Mouse (Mus musculus) midbrain, embryonic 14.5 days (tissue): ENCODE results near the gene Pde4d. TPM values are rescaled to one million over a fixed set of nuclear protein-coding genes. Genes with fewer than 3 reads are reported as not detected.

Source experiments
- ATAC-seq: fragments of 200-750 bp; cut with Nextera tagmentation; 2 replicates; pipeline ENCODE4 v1.8.0; 2017; ENCODE audit warnings: moderate number of reproducible peaks, moderate library complexity; ENCODE audit not compliant: low FRiP score, low TSS enrichment
- DNase-seq: peaks from one replicate; pipeline ENCODE4 v3.0.0-alpha.2; 2015
- H3K27ac ChIP-seq: fragments of 300-500 bp; sonication (generic); replicated peaks from 2 replicates; pipeline ENCODE4 v1.5.1; 2014; ENCODE audit warnings: mild to moderate bottlenecking, low read depth, low read length, moderate library complexity
- H3K27me3 ChIP-seq: fragments of 300-500 bp; sonication (generic); 2 replicates; pipeline ENCODE4 v1.6.1; 2014; ENCODE audit warnings: low read length, control low read depth, mixed read lengths; ENCODE audit not compliant: control insufficient read depth, insufficient read depth
- H3K36me3 ChIP-seq: fragments of 300-500 bp; sonication (generic); 2 replicates; pipeline ENCODE4 v1.6.1; 2014; ENCODE audit warnings: low read length, control low read depth; ENCODE audit not compliant: control insufficient read depth, insufficient read depth
- H3K4me1 ChIP-seq: fragments of 300-500 bp; sonication (generic); 2 replicates; pipeline ENCODE4 v1.6.1; 2014; ENCODE audit warnings: mild to moderate bottlenecking, antibody characterized with exemption, low read length, control low read depth; ENCODE audit not compliant: control insufficient read depth, insufficient read depth
- H3K4me2 ChIP-seq: fragments of 300-500 bp; sonication (generic); 2 replicates; pipeline ENCODE4 v1.6.1; 2014; ENCODE audit warnings: mild to moderate bottlenecking, low read length, moderate library complexity
- H3K4me3 ChIP-seq: fragments of 300-500 bp; sonication (generic); replicated peaks from 2 replicates; pipeline ENCODE4 v1.5.1; 2014; ENCODE audit warnings: low read depth, low read length
- H3K9ac ChIP-seq: fragments of 300-500 bp; sonication (generic); replicated peaks from 2 replicates; pipeline ENCODE4 v1.6.1; 2014; ENCODE audit warnings: mild to moderate bottlenecking, low read length, moderate library complexity
- H3K9me3 ChIP-seq: fragments of 300-500 bp; sonication (generic); 2 replicates; pipeline ENCODE4 v1.6.1; 2016; ENCODE audit warnings: low read length, control low read depth, mixed read lengths; ENCODE audit not compliant: control insufficient read depth
- WGBS: fragments of 180-500 bp; shearing (Covaris S2); extraction: QIAGEN DNeasy Blood & Tissue Kit; methylation state at CpG from one replicate; pipeline ENCODE4 v1.1.7; 2014; 5-methylcytosine and 5-hydroxymethylcytosine counted together
- polyA plus RNA-seq: library from polyadenylated mRNA; unstranded; fragments of >200 nt; fragmentation: Nextera tagmentation; extraction: Ambion mirVana; gene quantifications from 2 replicates; pipeline ENCODE4 v1.2.1, GENCODE M21; 2014

Gene Pde4d
- polyA plus RNA-seq, 1 experiment from 2014 or later = 27.1 TPM

DNA sequence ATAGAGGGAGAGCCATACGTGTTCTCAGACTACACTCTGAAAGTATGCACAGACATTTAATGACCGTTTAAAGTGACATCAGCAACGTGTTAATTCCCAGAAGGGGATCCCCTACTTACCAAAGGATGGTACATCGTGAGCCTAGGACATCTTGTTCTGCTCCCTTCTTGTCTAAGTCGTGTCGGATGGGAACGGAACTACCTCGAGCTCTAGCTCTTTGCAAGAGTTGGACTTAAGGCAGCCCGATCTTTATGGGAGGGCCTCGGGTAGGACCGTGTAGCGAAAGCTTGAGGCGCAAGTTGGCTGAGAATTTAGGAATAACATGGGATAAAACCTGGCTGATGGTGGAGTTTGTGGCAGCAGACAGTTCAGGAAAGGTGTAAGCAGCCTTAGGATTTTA, 1464.5 kb downstream of the Pde4d start:
- no peak for ATAC-seq
- H3K9ac ChIP-seq = no peak overlapping the region
- no peaks in the 10 kb centered on the region for H3K27me3 ChIP-seq
- DNase-seq = no peak
- H3K4me2 ChIP-seq = no peak overlapping the region
- H3K9me3 ChIP-seq = no peaks in the 10 kb centered on the region
- no peak overlapping the region for H3K4me3 ChIP-seq
- 94% methylated on average over 13 of the region's 13 CpGs for WGBS
- no peak overlapping the region for H3K27ac ChIP-seq
- peaks cover 15% of the 10 kb centered on the region for H3K4me1 ChIP-seq
- H3K36me3 ChIP-seq = no peaks in the 10 kb centered on the region

GRCm38 (mm10) chr13:109914846-109915245, 1465.1 kb downstream of the Pde4d start:
- Histone ChIP-seq H3K36me3 (no peaks in the 10 kb centered on the region), H3K9me3 (no peaks in the 10 kb centered on the region), H3K4me2 (no peak overlapping the region), H3K4me3 (no peak overlapping the region), H3K27me3 (no peaks in the 10 kb centered on the region), H3K27ac (no peak overlapping the region), H3K9ac (no peak overlapping the region), H3K4me1 (peaks cover 15% of the 10 kb centered on the region)
- 83% methylated on average over 5 of the region's 5 CpGs for WGBS
- DNase-seq = no peak
- no peak for ATAC-seq

DNA sequence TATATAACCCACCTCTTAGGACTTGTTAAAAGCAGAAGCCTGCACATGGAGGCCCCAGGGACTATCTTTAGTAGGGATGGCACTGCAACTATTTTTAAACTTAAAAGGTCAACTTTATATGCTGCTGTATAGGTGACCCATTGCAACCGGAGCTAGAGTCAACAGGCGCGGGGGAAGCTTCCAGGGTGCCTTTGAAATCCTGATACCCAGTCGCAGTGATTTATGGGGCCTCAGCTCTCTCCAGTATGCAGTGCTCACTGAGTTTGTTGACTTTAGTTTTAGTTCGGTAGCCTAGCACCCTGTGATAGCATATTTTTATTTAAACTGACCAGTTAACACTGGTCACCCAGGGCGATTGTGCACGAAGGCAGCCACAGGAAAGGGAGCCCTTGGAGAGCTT, 1465.8 kb downstream of the Pde4d start:
- no peak for ATAC-seq
- peaks cover 15% of the 10 kb centered on the region for H3K4me1 ChIP-seq
- no peaks in the 10 kb centered on the region for H3K9me3 ChIP-seq
- 79% methylated on average over 7 of the region's 7 CpGs for WGBS
- no peak overlapping the region for H3K27ac ChIP-seq
- DNase-seq = no peak
- no peak overlapping the region for H3K4me3 ChIP-seq
- no peak overlapping the region for H3K9ac ChIP-seq
- no peaks in the 10 kb centered on the region for H3K27me3 ChIP-seq
- no peaks in the 10 kb centered on the region for H3K36me3 ChIP-seq
- H3K4me2 ChIP-seq = no peak overlapping the region

DNA sequence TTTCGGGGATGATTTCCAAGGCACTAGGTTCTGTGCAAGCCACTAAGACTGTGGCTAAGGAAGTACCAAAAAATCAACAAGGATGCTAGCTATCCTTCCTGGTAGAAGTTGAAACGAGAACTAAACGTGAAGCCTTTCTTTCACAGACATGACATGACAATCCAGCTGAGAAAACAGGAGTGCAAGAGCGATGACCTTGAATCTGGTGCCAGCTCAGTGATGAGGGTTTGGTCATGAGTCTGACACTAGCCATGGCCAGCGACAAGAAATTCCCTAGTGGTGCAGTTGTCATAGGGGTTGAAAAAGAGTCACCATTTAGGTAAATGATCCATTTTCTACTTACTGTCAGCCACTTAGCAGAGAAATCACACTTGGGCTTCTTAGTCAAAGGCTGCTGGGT, 1466.2 kb downstream of the Pde4d start:
- H3K9me3 ChIP-seq = no peaks in the 10 kb centered on the region
- WGBS = 83% methylated on average over 5 of the region's 5 CpGs
- H3K27me3 ChIP-seq = no peaks in the 10 kb centered on the region
- H3K27ac ChIP-seq = no peak overlapping the region
- no peaks in the 10 kb centered on the region for H3K36me3 ChIP-seq
- no peak overlapping the region for H3K4me2 ChIP-seq
- H3K9ac ChIP-seq = no peak overlapping the region
- H3K4me1 ChIP-seq = peaks cover 15% of the 10 kb centered on the region
- no peak for ATAC-seq
- no peak for DNase-seq
- H3K4me3 ChIP-seq = no peak overlapping the region

DNA sequence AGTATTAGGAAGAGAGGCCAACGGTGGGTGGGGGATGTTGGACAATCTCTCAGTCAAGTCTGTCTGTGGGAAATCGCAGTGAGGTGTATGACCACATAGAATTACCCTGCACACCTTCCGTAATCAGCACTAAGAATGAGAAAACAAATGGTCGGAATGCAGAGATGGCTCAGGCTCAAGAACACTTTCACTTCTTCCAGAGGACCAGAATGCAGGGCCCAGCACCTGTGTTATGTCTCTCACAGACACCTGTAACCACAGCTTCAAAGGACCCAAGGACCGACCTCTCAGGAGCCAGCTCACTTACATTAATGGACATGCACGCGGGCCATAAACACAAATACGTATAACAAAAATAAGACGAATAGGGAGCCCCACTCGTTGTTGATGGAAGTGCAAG, 1467.8 kb downstream of the Pde4d start:
- H3K27ac ChIP-seq = no peak overlapping the region
- H3K36me3 ChIP-seq = no peaks in the 10 kb centered on the region
- H3K9ac ChIP-seq = no peak overlapping the region
- ATAC-seq (no peak), DNase-seq (no peak)
- H3K4me2 ChIP-seq = no peak overlapping the region
- WGBS = 93% methylated on average over 10 of the region's 10 CpGs
- H3K4me3 ChIP-seq = no peak overlapping the region
- H3K27me3 ChIP-seq = no peaks in the 10 kb centered on the region
- H3K9me3 ChIP-seq = no peaks in the 10 kb centered on the region
- 0 out of 2 replicates have a peak, but pooled peaks cover 2% of the 10 kb centered on the region for H3K4me1 ChIP-seq

GRCm38 (mm10) chr13:109918631-109919030, 1468.9 kb downstream of the Pde4d start:
- Histone ChIP-seq H3K4me3 (no peak overlapping the region), H3K4me1 (no peaks in the 10 kb centered on the region), H3K9me3 (no peaks in the 10 kb centered on the region), H3K27ac (no peak overlapping the region), H3K27me3 (no peaks in the 10 kb centered on the region), H3K4me2 (no peak overlapping the region), H3K36me3 (no peaks in the 10 kb centered on the region), H3K9ac (no peak overlapping the region)
- 70% methylated on average over 8 of the region's 8 CpGs for WGBS
- ATAC-seq (no peak), DNase-seq (no peak)

DNA sequence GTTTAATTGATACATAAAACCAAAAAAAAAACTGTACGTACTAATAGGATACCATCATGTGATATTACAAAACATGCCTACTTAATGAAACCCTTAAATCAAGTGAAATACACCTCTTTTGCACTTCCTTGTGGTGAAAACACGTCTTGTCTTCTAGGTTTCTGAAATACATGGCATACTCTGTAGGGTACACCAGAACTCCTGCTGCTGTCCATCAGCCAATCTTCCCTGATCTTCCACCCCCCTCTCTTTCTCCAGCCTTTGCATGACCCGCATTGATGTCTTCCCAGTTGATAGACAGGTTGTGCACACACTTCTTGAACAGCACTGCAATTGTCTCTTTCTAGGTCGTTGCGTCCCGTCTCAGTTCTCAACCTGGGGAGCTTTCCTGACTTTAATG, 1470.5 kb downstream of the Pde4d start:
- no peaks in the 10 kb centered on the region for H3K27me3 ChIP-seq
- no peak overlapping the region for H3K27ac ChIP-seq
- no peaks in the 10 kb centered on the region for H3K4me1 ChIP-seq
- no peaks in the 10 kb centered on the region for H3K36me3 ChIP-seq
- H3K4me2 ChIP-seq = no peak overlapping the region
- no peaks in the 10 kb centered on the region for H3K9me3 ChIP-seq
- ATAC-seq (no peak), DNase-seq (no peak)
- H3K4me3 ChIP-seq = no peak overlapping the region
- WGBS = 91% methylated on average over 6 of the region's 6 CpGs
- H3K9ac ChIP-seq = no peak overlapping the region

GRCm38 (mm10) chr13:109921336-109922038, 1471.7 kb downstream of the Pde4d start:
- Histone ChIP-seq H3K27me3 (no peaks in the 10 kb centered on the region), H3K9me3 (no peaks in the 10 kb centered on the region), H3K9ac (no peak overlapping the region), H3K4me2 (no peak overlapping the region), H3K4me1 (0 out of 2 replicates have a peak, but pooled peaks cover 7% of the 10 kb centered on the region), H3K36me3 (no peaks in the 10 kb centered on the region), H3K27ac (no peak overlapping the region), H3K4me3 (no peak overlapping the region)
- WGBS = 88% methylated on average over 17 of the region's 17 CpGs
- ATAC-seq (no peak), DNase-seq (no peak)

DNA sequence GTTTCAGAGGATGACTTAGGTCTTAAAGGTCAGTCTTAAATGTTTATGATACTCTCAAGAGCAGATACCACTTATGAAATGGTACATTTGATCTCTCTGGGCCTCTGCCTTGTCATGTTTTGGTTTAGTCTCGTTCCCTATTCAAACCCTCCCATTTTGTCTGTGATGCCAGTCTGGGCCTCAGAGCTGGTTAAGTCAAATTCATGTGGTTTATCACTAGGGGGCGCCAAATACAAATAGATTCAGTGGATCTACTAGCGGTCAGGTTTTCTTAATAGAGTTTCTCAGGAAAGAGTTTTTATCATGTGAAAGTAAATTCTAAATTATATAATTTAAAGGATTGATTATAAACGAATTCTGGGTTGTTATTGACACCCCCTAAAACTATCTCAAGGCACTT, 1472.5 kb downstream of the Pde4d start:
- ATAC-seq (no peak), DNase-seq (peak; percentile 93)
- Histone ChIP-seq H3K27me3 (no peaks in the 10 kb centered on the region), H3K4me1 (0 out of 2 replicates have a peak, but pooled peaks cover 7% of the 10 kb centered on the region), H3K4me2 (no peak overlapping the region), H3K36me3 (no peaks in the 10 kb centered on the region), H3K4me3 (no peak overlapping the region), H3K9ac (no peak overlapping the region), H3K27ac (no peak overlapping the region), H3K9me3 (no peaks in the 10 kb centered on the region)
- 2% methylated on average over 4 of the region's 4 CpGs for WGBS
